Mouse (Mus musculus) erythroblast, embryonic 14.5 days (primary cell): ENCODE results near the gene Zfp467.

ENCODE experiments used
- GATA1 ChIP-seq: IDR thresholded peaks from 2 replicates; pipeline ENCODE4 v1.6.1; 2012; ENCODE audit warnings: low read length, inconsistent platforms, mixed read lengths
- TAL1 ChIP-seq: IDR thresholded peaks from 3 replicates; pipeline ENCODE4 v1.6.1; 2012; ENCODE audit warnings: low read length, inconsistent platforms, mixed read lengths

DNA sequence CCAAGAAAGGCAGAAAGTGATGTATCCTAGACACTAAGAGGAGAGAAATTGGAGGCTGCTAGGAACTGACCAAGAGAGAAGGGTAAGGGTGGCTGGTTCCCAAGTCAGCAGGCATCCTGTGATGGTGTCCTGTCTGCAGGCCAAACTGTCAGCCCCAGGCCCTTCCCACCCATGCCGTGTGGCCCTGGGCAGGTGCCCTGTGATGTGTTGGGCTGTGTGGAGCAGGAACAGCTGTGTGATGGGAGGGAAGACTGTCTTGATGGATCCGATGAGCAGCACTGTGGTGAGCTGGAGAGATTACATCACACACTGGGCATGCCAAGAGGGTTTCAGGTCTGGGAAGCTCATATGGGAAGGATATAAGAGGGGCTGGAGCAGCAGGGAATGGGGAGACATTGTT lies 25.1 kb upstream of the Zfp467 start:
- TF ChIP-seq GATA1 (no peak), TAL1 (no peak)
